Mouse (Mus musculus) lung, embryonic 16.5 days (tissue): ENCODE measurements around the gene Nradd. TPM values are rescaled to one million over a fixed set of nuclear protein-coding genes. Genes with fewer than 3 reads are reported as not detected.
A peak's percentile ranks its signal among the peaks of the same experiment; 100 is the strongest.

Experiments used
- ATAC-seq: fragments of 200-750 bp; cut with Nextera tagmentation; 2 replicates; pipeline ENCODE4 v1.8.0; 2017; ENCODE audit warnings: low read depth, mild to moderate bottlenecking, moderate library complexity
- H3K27ac ChIP-seq: fragments of 300-500 bp; sonication (generic); 2 replicates; pipeline ENCODE4 v1.5.1; 2014; ENCODE audit warnings: mild to moderate bottlenecking, control low read depth, low read length
- H3K27me3 ChIP-seq: fragments of 300-500 bp; sonication (generic); 2 replicates; pipeline ENCODE4 v1.6.1; 2014; ENCODE audit warnings: low read depth, low read length, mixed read lengths; ENCODE audit not compliant: control insufficient read depth, insufficient read depth
- H3K36me3 ChIP-seq: fragments of 300-500 bp; sonication (generic); 2 replicates; pipeline ENCODE4 v1.6.1; 2014; ENCODE audit warnings: low read length; ENCODE audit not compliant: control insufficient read depth, insufficient read depth
- H3K4me1 ChIP-seq: fragments of 300-500 bp; sonication (generic); replicated peaks from 2 replicates; pipeline ENCODE4 v1.6.1; 2014; ENCODE audit warnings: low read length, mixed read lengths; ENCODE audit not compliant: control insufficient read depth, insufficient read depth
- H3K4me2 ChIP-seq: fragments of 300-500 bp; sonication (generic); 2 replicates; pipeline ENCODE4 v1.6.1; 2014; ENCODE audit warnings: low read depth, low read length, control low read depth
- H3K4me3 ChIP-seq: fragments of 300-500 bp; sonication (generic); 2 replicates; pipeline ENCODE4 v1.5.1; 2014; ENCODE audit warnings: mild to moderate bottlenecking, low read length, control low read depth
- H3K9ac ChIP-seq: fragments of 300-500 bp; sonication (generic); 2 replicates; pipeline ENCODE4 v1.6.1; 2014; ENCODE audit warnings: low read length, control low read depth
- H3K9me3 ChIP-seq: fragments of 300-500 bp; sonication (generic); 2 replicates; pipeline ENCODE4 v1.6.1; 2016; ENCODE audit warnings: low read length; ENCODE audit not compliant: control insufficient read depth
- WGBS: fragments of 180-500 bp; shearing (Covaris S2); extraction: QIAGEN DNeasy Blood & Tissue Kit; methylation state at CpG from one replicate; pipeline ENCODE4 v1.1.7; 2014; 5-methylcytosine and 5-hydroxymethylcytosine counted together
- polyA plus RNA-seq: library from polyadenylated mRNA; unstranded; fragments of >200 nt; fragmentation: Nextera tagmentation; extraction: Ambion mirVana; gene quantifications from 2 replicates; pipeline ENCODE4 v1.2.1, GENCODE M21; 2015

Gene Nradd
- polyA plus RNA-seq, 1 experiment from 2014 or later: 47.4 TPM

- no peak for ATAC-seq
- H3K4me1 ChIP-seq: no peaks in the 10 kb centered on the region
- no peak overlapping the region for H3K27ac ChIP-seq
- H3K9me3 ChIP-seq: no peaks in the 10 kb centered on the region
- H3K27me3 ChIP-seq: no peaks in the 10 kb centered on the region
- no peak overlapping the region for H3K9ac ChIP-seq
- WGBS: 80% methylated on average over 5 of the region's 5 CpGs
- H3K4me2 ChIP-seq: no peak overlapping the region
- 0 out of 2 replicates have a peak, but pooled peaks cover 3% of the 10 kb centered on the region for H3K36me3 ChIP-seq
- no peak overlapping the region for H3K4me3 ChIP-seq
These were observed 16.8 kb upstream of the Nradd start for GRCm38 (mm10) chr9:110641006-110641405.

- Histone ChIP-seq H3K36me3 (peaks cover 3% of the 10 kb centered on the region; the same call in 1 of the 2 replicates), H3K9me3 (no peaks in the 10 kb centered on the region), H3K27ac (no peak overlapping the region), H3K4me1 (no peaks in the 10 kb centered on the region), H3K27me3 (no peaks in the 10 kb centered on the region; the same call in 1 of the 2 replicates), H3K9ac (no peak overlapping the region), H3K4me2 (no peak overlapping the region), H3K4me3 (no peak overlapping the region)
- no peak for ATAC-seq
- WGBS: 74% methylated on average over 10 of the region's 10 CpGs
These were observed 14.4 kb upstream of the Nradd start for GRCm38 (mm10) chr9:110638611-110639021.

GRCm38 (mm10) chr9:110635225-110635624, 11.0 kb upstream of the Nradd start:
- Histone ChIP-seq H3K4me2 (no peak overlapping the region), H3K9me3 (no peaks in the 10 kb centered on the region), H3K4me3 (no peak overlapping the region), H3K9ac (no peak overlapping the region), H3K27ac (no peak overlapping the region), H3K4me1 (no peaks in the 10 kb centered on the region), H3K36me3 (peaks cover 3% of the 10 kb centered on the region; the same call in 1 of the 2 replicates), H3K27me3 (peaks cover 9% of the 10 kb centered on the region)
- WGBS: 10% methylated on average over 19 of the region's 19 CpGs
- 0 out of 2 replicates have a peak, but pooled peaks have one; percentile 59 for ATAC-seq

- Histone ChIP-seq H3K4me1 (no peaks in the 10 kb centered on the region), H3K4me2 (no peak overlapping the region), H3K27ac (no peak overlapping the region), H3K9me3 (no peaks in the 10 kb centered on the region), H3K9ac (no peak overlapping the region), H3K4me3 (no peak overlapping the region), H3K36me3 (peaks cover 3% of the 10 kb centered on the region; the same call in 1 of the 2 replicates), H3K27me3 (peaks cover 9% of the 10 kb centered on the region)
- WGBS: 66% methylated on average over 17 of the region's 17 CpGs
- ATAC-seq: no peak
These were observed 9.6 kb upstream of the Nradd start for GRCm38 (mm10) chr9:110633882-110634281.

DNA sequence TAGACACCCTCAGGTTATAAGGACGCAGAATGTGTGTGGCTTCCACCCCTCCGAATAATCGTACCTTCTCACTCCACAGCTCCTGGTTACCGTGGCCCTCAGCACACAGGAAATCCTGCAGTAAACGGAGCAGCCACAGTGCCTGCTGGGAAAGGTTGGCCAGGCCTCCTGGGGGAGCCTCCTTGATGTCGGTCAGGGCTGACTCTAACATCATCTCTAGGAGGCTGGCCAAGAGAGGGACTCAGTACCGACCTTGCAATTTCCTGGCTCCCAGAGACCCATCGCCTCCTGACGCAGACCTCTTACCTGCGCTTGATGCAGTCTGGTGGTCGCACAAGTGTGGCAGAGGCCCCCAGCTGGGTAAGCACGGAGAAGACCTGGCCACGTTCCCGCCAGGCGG, 8.4 kb upstream of the Nradd start:
- no peak for ATAC-seq
- no peaks in the 10 kb centered on the region for H3K4me1 ChIP-seq
- no peak overlapping the region for H3K27ac ChIP-seq
- WGBS: 72% methylated on average over 15 of the region's 15 CpGs
- H3K36me3 ChIP-seq: no peaks in the 10 kb centered on the region; the same call in 1 of the 2 replicates
- H3K9me3 ChIP-seq: no peaks in the 10 kb centered on the region
- peaks cover 9% of the 10 kb centered on the region for H3K27me3 ChIP-seq
- no peak overlapping the region for H3K4me2 ChIP-seq
- H3K4me3 ChIP-seq: no peak overlapping the region
- H3K9ac ChIP-seq: no peak overlapping the region

GRCm38 (mm10) chr9:110631651-110632275, 7.5 kb upstream of the Nradd start:
- 31% methylated on average over 30 of the region's 30 CpGs for WGBS
- Histone ChIP-seq H3K36me3 (no peaks in the 10 kb centered on the region; the same call in 1 of the 2 replicates), H3K9me3 (no peaks in the 10 kb centered on the region), H3K4me2 (peak overlapping the region; percentile 14; the same call in 1 of the 2 replicates), H3K27me3 (peaks cover 9% of the 10 kb centered on the region), H3K27ac (no peak overlapping the region), H3K4me1 (no peaks in the 10 kb centered on the region), H3K4me3 (no peak overlapping the region), H3K9ac (no peak overlapping the region)
- no peak for ATAC-seq

DNA sequence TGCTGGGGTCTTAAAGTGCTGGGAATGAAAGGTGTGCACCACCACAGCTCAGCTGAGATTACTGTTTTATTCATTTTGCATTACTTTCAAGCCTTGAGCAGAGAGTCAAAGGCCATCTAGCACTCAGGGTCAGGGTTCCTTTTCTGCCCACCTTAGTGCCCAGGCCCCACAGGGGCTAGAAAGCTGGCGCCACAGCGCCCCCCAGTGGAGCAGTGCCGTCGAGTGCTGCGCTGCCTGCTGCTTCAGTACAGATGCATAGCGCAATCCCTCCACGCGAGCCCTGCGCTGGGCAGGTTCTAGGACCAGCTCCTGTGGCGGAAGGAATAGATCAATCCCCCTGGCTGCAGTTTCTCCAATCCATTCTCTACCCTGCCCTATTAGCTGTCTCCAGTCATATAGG, 6.9 kb upstream of the Nradd start:
- Histone ChIP-seq H3K9ac (no peak overlapping the region), H3K9me3 (no peaks in the 10 kb centered on the region), H3K27ac (no peak overlapping the region), H3K4me1 (no peaks in the 10 kb centered on the region), H3K36me3 (no peaks in the 10 kb centered on the region; the same call in 1 of the 2 replicates), H3K4me2 (no peak overlapping the region), H3K27me3 (peaks cover 9% of the 10 kb centered on the region), H3K4me3 (no peak overlapping the region)
- no peak for ATAC-seq
- 25% methylated on average over 10 of the region's 10 CpGs for WGBS

- Histone ChIP-seq H3K36me3 (no peaks in the 10 kb centered on the region; the same call in 1 of the 2 replicates), H3K4me1 (peaks cover 3% of the 10 kb centered on the region), H3K27me3 (peaks cover 9% of the 10 kb centered on the region), H3K4me2 (no peak overlapping the region), H3K9ac (no peak overlapping the region), H3K9me3 (no peaks in the 10 kb centered on the region), H3K27ac (no peak overlapping the region), H3K4me3 (no peak overlapping the region)
- ATAC-seq: no peak
- WGBS: 77% methylated on average over 15 of the region's 15 CpGs
These were observed 5.9 kb upstream of the Nradd start for GRCm38 (mm10) chr9:110630171-110630570.

- H3K36me3 ChIP-seq: peaks cover 6% of the 10 kb centered on the region; the same call in 1 of the 2 replicates
- peak overlapping the region; percentile 95 for H3K27ac ChIP-seq
- H3K27me3 ChIP-seq: no peaks in the 10 kb centered on the region
- 64% methylated on average over 11 of the region's 11 CpGs for WGBS
- H3K4me2 ChIP-seq: peak overlapping the region; percentile 99
- peaks cover 11% of the 10 kb centered on the region for H3K4me1 ChIP-seq
- peak overlapping the region; percentile 69 for H3K4me3 ChIP-seq
- H3K9me3 ChIP-seq: no peaks in the 10 kb centered on the region
- H3K9ac ChIP-seq: peak overlapping the region; percentile 77
- ATAC-seq: no peak
These were observed 1.2 kb upstream of the Nradd start for GRCm38 (mm10) chr9:110625350-110625908.
